Mouse (Mus musculus): ENCODE data around the gene Ptprg.
A peak's percentile ranks its signal among the peaks of the same experiment; 100 is the strongest.

DNA sequence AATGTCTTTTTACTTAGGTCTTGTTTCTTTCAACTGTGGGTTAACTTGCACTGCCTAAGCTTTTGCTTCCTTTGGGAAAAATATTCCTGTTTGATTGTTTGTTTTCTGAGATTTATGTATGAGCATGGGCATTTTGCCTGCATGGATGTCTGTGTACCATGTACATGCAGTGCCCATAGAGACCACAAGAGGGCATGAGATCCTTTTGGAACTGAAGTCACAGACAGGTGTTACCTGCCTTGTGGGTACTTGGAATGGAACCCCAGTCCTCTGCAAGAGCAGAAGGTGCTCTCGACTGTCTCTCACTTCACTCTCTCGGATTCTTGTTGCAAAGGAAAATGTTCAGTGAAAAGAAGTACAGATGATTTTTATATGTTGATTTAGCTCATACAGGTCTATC lies 655.2 kb downstream of the Ptprg start:
- TF ChIP-seq CTCF (IDR thresholded peaks at IDR 0.05; ENCODE audit: control insufficient read depth, insufficient read depth, insufficient read length) = peak; percentile 13
- TF ChIP-seq MAX (IDR thresholded peaks at IDR 0.05) = no peak
- no peak for TF ChIP-seq CEBPB (IDR thresholded peaks at IDR 0.05; ENCODE audit: low read depth)
- no peak for TF ChIP-seq MYOG (IDR thresholded peaks at IDR 0.05; ENCODE audit: control insufficient read depth, extremely low read depth, insufficient read length)

Measured in C2C12 (cell line).